Mouse (Mus musculus): ENCODE measurements around the gene Cebpa. TPM values are rescaled to one million over a fixed set of nuclear protein-coding genes. Genes with fewer than 3 reads are reported as not detected.

Cebpa gene
- total RNA-seq, 1 experiment from 2014 or later, result 6.4 TPM

Other genes starting within 250 kb of the Cebpa start
- gene Pepd, start 206.9 kb upstream of the Cebpa start, total RNA-seq (2017), result 20.4 and 21.9 TPM in 2 replicates
- 50.2 and 58.8 TPM in 2 replicates for gene Cebpg, start 62.7 kb upstream of the Cebpa start, total RNA-seq (2017)
- not detected in 2 replicates for gene Slc7a10, start 67.1 kb downstream of the Cebpa start, total RNA-seq (2017)
- gene Lrp3, start 96.2 kb downstream of the Cebpa start, total RNA-seq (2017), result not detected in 2 replicates
- 14.1 and 14.9 TPM in 2 replicates for gene Gpatch1, start 199.1 kb downstream of the Cebpa start, total RNA-seq (2017)
- 1.5 and 1.9 TPM in 2 replicates for gene Rhpn2, start 214.9 kb downstream of the Cebpa start, total RNA-seq (2017)